Mouse (Mus musculus) MEL (cell line): ENCODE measurements around the gene Fez2. TPM values are rescaled to one million over a fixed set of nuclear protein-coding genes. Genes with fewer than 3 reads are reported as not detected.

Source experiments
- DNase-seq: peaks from one replicate; pipeline ENCODE4 v3.0.0; 2011; ENCODE audit warnings: low read depth, low spot score
- H3K27ac ChIP-seq: 2 replicates; pipeline ENCODE4 v1.5.1; 2012; ENCODE audit warnings: low read depth, mild to moderate bottlenecking, control low read depth, low read length, moderate library complexity; ENCODE audit not compliant: control insufficient read depth
- H3K27me3 ChIP-seq, 2 experiments: fragments of 150-350 bp in 1 of 2; sonication (generic) in 1 of 2; 2 replicates each; pipeline ENCODE4 v1.6.1; 2012; ENCODE audit warnings: low read length in 2 of 2, mild to moderate bottlenecking in 2 of 2, improper control_type of control experiment in 1 of 2, moderate library complexity in 1 of 2; ENCODE audit not compliant: insufficient read depth in 2 of 2, control insufficient read depth in 1 of 2
- H3K36me3 ChIP-seq, 2 experiments: 2 replicates each; pipeline ENCODE4 v1.6.1; 2012 to 2014; ENCODE audit warnings: low read length in 2 of 2, improper control_type of control experiment in 1 of 2, inconsistent platforms in 1 of 2, mild to moderate bottlenecking in 1 of 2; ENCODE audit not compliant: insufficient read depth in 2 of 2, control insufficient read depth in 1 of 2
- H3K4me1 ChIP-seq, 2 experiments: fragments of 150-350 bp in 1 of 2; sonication (generic) in 1 of 2; 2 replicates each; pipeline ENCODE4 v1.6.1; 2012; ENCODE audit warnings: low read length in 2 of 2, improper control_type of control experiment in 1 of 2, mild to moderate bottlenecking in 1 of 2; ENCODE audit not compliant: insufficient read depth in 2 of 2, control insufficient read depth in 1 of 2
- H3K4me3 ChIP-seq, 2 experiments: fragments of 150-350 bp in 1 of 2; sonication (generic) in 1 of 2; 2 replicates each; pipeline ENCODE4 v1.5.1; 2012; ENCODE audit warnings: low read depth in 2 of 2, low read length in 2 of 2, mild to moderate bottlenecking in 2 of 2, moderate library complexity in 2 of 2, control low read depth in 1 of 2, improper control_type of control experiment in 1 of 2; ENCODE audit not compliant: control insufficient read depth in 1 of 2, insufficient read depth in 1 of 2
- H3K79me2 ChIP-seq: 2 replicates; pipeline ENCODE4 v1.6.1; 2012; ENCODE audit warnings: mild to moderate bottlenecking, low read length, moderate library complexity; ENCODE audit not compliant: control insufficient read depth, poor library complexity, insufficient read depth
- H3K9ac ChIP-seq: 2 replicates; pipeline ENCODE4 v1.6.1; 2012; ENCODE audit warnings: low read depth, mild to moderate bottlenecking, control low read depth, low read length, moderate library complexity; ENCODE audit not compliant: control insufficient read depth, poor library complexity, severe bottlenecking
- H3K9me3 ChIP-seq: fragments of 150-350 bp; sonication (generic); replicated peaks from 2 replicates; pipeline ENCODE4 v1.6.1; 2012; ENCODE audit warnings: mild to moderate bottlenecking, low read length, improper control_type of control experiment, moderate library complexity; ENCODE audit not compliant: insufficient read depth
- CHD1 ChIP-seq: IDR thresholded peaks from 2 replicates; pipeline ENCODE4 v1.6.1; 2012; ENCODE audit warnings: low read depth, mild to moderate bottlenecking, inconsistent platforms, low read length, improper control_type of control experiment
- CTCF ChIP-seq, 3 experiments: IDR thresholded peaks in 2 of 3; conservative IDR thresholded peaks in 1 of 3; 2 replicates each; pipeline ENCODE4 v1.5.1; 2011 to 2012; ENCODE audit warnings: low read length in 3 of 3, low read depth in 2 of 3, mild to moderate bottlenecking in 2 of 3, improper control_type of control experiment in 1 of 3, inconsistent platforms in 1 of 3, mixed read lengths in 1 of 3, moderate library complexity in 1 of 3; ENCODE audit not compliant: control insufficient read depth in 1 of 3, insufficient read depth in 1 of 3, poor library complexity in 1 of 3, severe bottlenecking in 1 of 3
- E2F4 ChIP-seq: IDR thresholded peaks from 2 replicates; pipeline ENCODE4 v1.6.1; 2011; ENCODE audit warnings: low read depth, low read length, improper control_type of control experiment, borderline replicate concordance
- ELF1 ChIP-seq: IDR thresholded peaks from 2 replicates; pipeline ENCODE4 v1.6.1; 2014; ENCODE audit warnings: low read depth, mild to moderate bottlenecking, inconsistent platforms, low read length, improper control_type of control experiment, moderate library complexity
- ETS1 ChIP-seq: IDR thresholded peaks from 2 replicates; pipeline ENCODE4 v1.6.1; 2012; ENCODE audit warnings: low read depth, mild to moderate bottlenecking, inconsistent platforms, low read length, improper control_type of control experiment, moderate library complexity
- GATA1 ChIP-seq: IDR thresholded peaks from 2 replicates; pipeline ENCODE4 v1.6.1; 2011; ENCODE audit warnings: low read depth, low read length, improper control_type of control experiment
- KAT2A ChIP-seq: conservative IDR thresholded peaks from 2 replicates; pipeline ENCODE4 v1.6.1; 2012; ENCODE audit warnings: low read depth, low read length, improper control_type of control experiment, inconsistent platforms
- MAFK ChIP-seq: IDR thresholded peaks from 2 replicates; pipeline ENCODE4 v1.6.1; 2011; ENCODE audit warnings: low read depth, mild to moderate bottlenecking, low read length, improper control_type of control experiment, borderline replicate concordance
- MAX ChIP-seq: IDR thresholded peaks from 2 replicates; pipeline ENCODE4 v1.6.1; 2011; ENCODE audit warnings: low read length, improper control_type of control experiment
- MXI1 ChIP-seq: IDR thresholded peaks from 2 replicates; pipeline ENCODE4 v1.6.1; 2011; ENCODE audit warnings: mild to moderate bottlenecking, low read depth, low read length, improper control_type of control experiment
- MYC ChIP-seq: IDR thresholded peaks from 2 replicates; pipeline ENCODE4 v1.6.1; 2011; ENCODE audit warnings: low read depth, mild to moderate bottlenecking, low read length, improper control_type of control experiment, moderate library complexity
- NELFE ChIP-seq: IDR thresholded peaks from 2 replicates; pipeline ENCODE4 v1.6.1; 2011; ENCODE audit warnings: low read depth, low read length, improper control_type of control experiment
- POLR2AphosphoS2 ChIP-seq: IDR thresholded peaks from 2 replicates; pipeline ENCODE4 v1.6.1; 2011; ENCODE audit warnings: low read length, improper control_type of control experiment
- RCOR1 ChIP-seq: IDR thresholded peaks from 2 replicates; pipeline ENCODE4 v1.6.1; 2012; ENCODE audit warnings: low read depth, mild to moderate bottlenecking, inconsistent platforms, low read length, improper control_type of control experiment
- SIN3A ChIP-seq: IDR thresholded peaks from 2 replicates; pipeline ENCODE4 v1.6.1; 2012; ENCODE audit warnings: low read length, improper control_type of control experiment, inconsistent platforms
- SMC3 ChIP-seq: IDR thresholded peaks from 2 replicates; pipeline ENCODE4 v1.6.1; 2011; ENCODE audit warnings: low read depth, low read length, improper control_type of control experiment
- TCF12 ChIP-seq: IDR thresholded peaks from 2 replicates; pipeline ENCODE4 v1.6.1; 2014; ENCODE audit warnings: low read depth, mild to moderate bottlenecking, inconsistent platforms, low read length, improper control_type of control experiment, moderate library complexity
- ZC3H11A ChIP-seq: IDR thresholded peaks from 2 replicates; pipeline ENCODE4 v1.6.1; 2012; ENCODE audit warnings: low read depth, mild to moderate bottlenecking, inconsistent platforms, low read length, improper control_type of control experiment
- ZKSCAN1 ChIP-seq: IDR thresholded peaks from 2 replicates; pipeline ENCODE4 v1.6.1; 2012; ENCODE audit warnings: low read depth, mild to moderate bottlenecking, inconsistent platforms, low read length, improper control_type of control experiment, moderate library complexity
- ZMIZ1 ChIP-seq: IDR thresholded peaks from 2 replicates; pipeline ENCODE4 v1.6.1; 2012; ENCODE audit warnings: low read depth, mild to moderate bottlenecking, inconsistent platforms, low read length, improper control_type of control experiment, moderate library complexity
- polyA plus RNA-seq, 2 experiments: library from polyadenylated mRNA; stranded (reverse) in 1 of 2; unstranded in 1 of 2; fragments of >175 nt in 1 of 2; fragments of >200 nt in 1 of 2; gene quantifications; 2 replicates each; pipeline versions ENCODE4 v1.2.1 to v1.2.4; 2012; ENCODE audit warnings: low replicate concordance in 2 of 2, low read depth in 1 of 2; ENCODE audit not compliant: insufficient read length in 2 of 2, insufficient read depth in 1 of 2, missing spikeins in 1 of 2
- total RNA-seq: library from RNA; depleted of rRNA; stranded (reverse); fragments of 300-350 nt; gene quantifications from 2 replicates; pipeline ENCODE4 v1.2.3, GENCODE M21; 2012

The Fez2 gene
- total and polyA plus RNA-seq, 3 experiments, result 11.7 to 17.4 TPM; not detected in 1

DNA sequence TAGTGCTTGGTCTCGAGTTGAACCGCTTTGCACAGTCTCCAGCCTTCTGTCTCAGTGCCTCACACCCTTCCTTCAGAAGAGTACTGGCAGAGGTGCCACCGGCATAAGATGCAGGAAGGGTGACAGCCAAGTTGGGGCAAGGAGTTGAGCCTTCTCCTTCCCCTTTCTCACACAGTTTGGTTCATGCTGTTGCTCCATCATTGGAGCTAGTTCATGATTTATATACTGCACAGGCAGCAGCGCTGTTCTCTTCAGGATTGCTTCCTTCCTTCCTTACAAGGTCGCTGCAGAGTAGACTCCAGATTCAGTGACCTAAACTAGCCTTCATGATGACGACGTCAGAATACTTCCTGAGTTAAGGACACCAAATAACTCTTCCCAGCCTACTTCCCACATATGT lies 51.9 kb downstream of the Fez2 start:
- Histone ChIP-seq H3K27ac (no peak overlapping the region), H3K36me3 (no peaks in the 10 kb centered on the region), H3K4me1 (no peaks in the 10 kb centered on the region), H3K9me3 (no peaks in the 10 kb centered on the region), H3K9ac (no peak overlapping the region), H3K79me2 (no peaks in the 10 kb centered on the region), H3K4me3 (no peak overlapping the region), H3K27me3 (no peaks in the 10 kb centered on the region)
- TF ChIP-seq ETS1 (no peak), SMC3 (no peak), RCOR1 (no peak), ZKSCAN1 (no peak), MXI1 (no peak), ZMIZ1 (no peak), NELFE (no peak), E2F4 (no peak), MAFK (no peak), CTCF (IDR thresholded peaks at IDR 0.05 in 2 of 3, conservative IDR thresholded peaks at IDR 0.05 in 1 of 3; ENCODE audit: control insufficient read depth in 1 of 3, insufficient read depth in 1 of 3, low read depth in 2 of 3, low read length in 3 of 3, poor library complexity in 1 of 3, severe bottlenecking in 1 of 3) (no peak), CHD1 (no peak), SIN3A (no peak), KAT2A (no peak), GATA1 (no peak), MAX (no peak), ZC3H11A (no peak), POLR2AphosphoS2 (no peak), TCF12 (no peak)
- DNase-seq, result no peak

DNA sequence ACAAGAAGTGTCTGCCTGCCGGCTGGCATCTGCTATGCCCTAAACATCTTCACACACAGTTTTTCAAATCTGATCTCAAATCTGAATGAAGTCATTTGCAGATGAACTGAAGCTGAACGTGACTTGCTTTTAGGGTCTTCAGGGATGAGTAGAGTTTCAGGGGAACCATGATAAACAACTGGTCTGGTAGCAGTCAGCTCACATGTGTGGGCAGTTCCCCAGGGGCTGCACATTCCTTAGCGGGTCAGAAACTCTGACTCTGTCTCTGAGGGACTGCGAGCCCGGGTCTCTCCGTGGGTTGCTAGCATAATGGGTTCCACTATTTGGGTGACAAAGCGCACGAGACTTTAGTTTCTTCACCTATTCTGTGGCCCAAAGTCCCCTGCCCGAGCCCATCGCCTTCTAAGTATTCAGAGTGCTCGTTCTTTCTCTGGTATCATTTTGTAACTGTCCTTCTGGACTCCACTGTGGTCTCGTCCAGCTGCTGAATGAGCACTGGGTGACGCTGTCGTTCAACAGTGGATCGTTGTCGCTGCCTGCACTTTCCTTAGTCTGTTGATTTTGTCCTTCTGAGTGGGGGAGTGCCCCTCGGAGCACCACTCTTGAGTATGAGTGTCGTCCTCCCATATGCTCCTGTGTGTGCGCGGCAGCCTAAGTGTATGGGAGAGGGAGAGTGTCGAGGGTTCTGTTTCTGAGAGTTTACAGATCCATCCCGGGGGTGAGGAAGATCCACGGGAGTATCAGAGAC lies 53.2 kb downstream of the Fez2 start:
- Histone ChIP-seq H3K9me3 (no peaks in the 10 kb centered on the region), H3K4me3 (no peak overlapping the region), H3K79me2 (no peaks in the 10 kb centered on the region), H3K27me3 (no peaks in the 10 kb centered on the region), H3K27ac (no peak overlapping the region), H3K4me1 (no peaks in the 10 kb centered on the region)
- DNase-seq, result no peak
- TF ChIP-seq RCOR1 (no peak), ELF1 (no peak), MXI1 (no peak), MYC (no peak), ZMIZ1 (no peak), GATA1 (no peak)
- TF ChIP-seq, all 39 proteins: peak for 0
- Histone ChIP-seq H3K36me3 (no peaks in the 10 kb centered on the region), H3K9ac (no peak overlapping the region)
